Mouse (Mus musculus) liver, embryonic 14.5 days (tissue): ENCODE measurements around the gene Adamts9.

ENCODE experiments used
- CTCF ChIP-seq: IDR thresholded peaks from 2 replicates; pipeline ENCODE4 v1.5.1; 2016; ENCODE audit warnings: antibody characterized with exemption, low read depth, control low read depth
- EP300 ChIP-seq: IDR thresholded peaks from 2 replicates; pipeline ENCODE4 v1.6.1; 2016; ENCODE audit warnings: antibody characterized with exemption, low read depth

GRCm38 (mm10) chr6:92787376-92787712 is 155.9 kb downstream of the Adamts9 start:
- TF ChIP-seq CTCF (peak; percentile 75), EP300 (no peak)
